Mouse (Mus musculus): ENCODE results near the gene Tmem131l.
"Not testable (repeated sequence)": the region's sequence is repeated elsewhere in the genome, so short reads cannot be mapped to it uniquely, and the experiment has no call there.

The Tmem131l gene

DNA sequence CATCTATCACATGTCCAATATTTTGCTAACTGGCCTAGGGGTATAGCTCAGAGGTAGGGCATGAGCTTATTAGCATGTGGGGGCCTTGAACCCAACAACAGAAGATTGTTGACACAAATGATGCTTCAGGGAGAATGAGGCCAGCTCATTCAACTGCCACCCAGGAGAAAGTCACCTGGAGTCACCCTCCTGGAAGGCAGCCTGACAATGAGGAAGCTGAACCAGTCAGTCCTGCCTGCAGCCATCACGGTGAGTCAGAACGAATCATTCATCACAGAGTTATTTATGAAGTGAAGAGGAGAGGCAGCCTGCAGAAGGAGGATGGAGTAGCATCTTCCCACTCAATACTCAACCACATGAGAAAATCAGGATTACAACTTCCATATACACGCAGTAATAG lies 124.9 kb downstream of the Tmem131l start:
- DNase-seq (ENCODE audit: low read depth): peak; percentile 67

DNA sequence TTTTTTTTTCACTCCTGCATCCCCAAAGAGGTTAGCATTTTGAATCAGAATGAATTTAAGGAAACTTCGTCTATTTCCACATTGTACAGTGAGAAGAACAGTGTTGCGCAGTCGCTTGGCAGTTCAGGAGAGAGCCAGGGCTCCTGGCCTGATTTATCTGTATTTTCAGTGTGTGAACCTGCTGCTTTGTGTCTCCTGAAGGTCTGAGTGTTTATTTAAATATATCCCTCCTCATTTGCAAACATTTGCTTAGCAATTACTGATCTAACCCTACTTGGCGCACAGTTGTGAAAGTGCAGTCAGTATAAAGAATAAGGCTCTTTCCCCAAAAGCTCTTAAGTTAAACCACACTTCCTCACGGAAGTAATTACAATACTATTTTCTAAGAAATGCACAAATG lies 129.3 kb downstream of the Tmem131l start:
- DNase-seq (ENCODE audit: low read depth): no peak

DNA sequence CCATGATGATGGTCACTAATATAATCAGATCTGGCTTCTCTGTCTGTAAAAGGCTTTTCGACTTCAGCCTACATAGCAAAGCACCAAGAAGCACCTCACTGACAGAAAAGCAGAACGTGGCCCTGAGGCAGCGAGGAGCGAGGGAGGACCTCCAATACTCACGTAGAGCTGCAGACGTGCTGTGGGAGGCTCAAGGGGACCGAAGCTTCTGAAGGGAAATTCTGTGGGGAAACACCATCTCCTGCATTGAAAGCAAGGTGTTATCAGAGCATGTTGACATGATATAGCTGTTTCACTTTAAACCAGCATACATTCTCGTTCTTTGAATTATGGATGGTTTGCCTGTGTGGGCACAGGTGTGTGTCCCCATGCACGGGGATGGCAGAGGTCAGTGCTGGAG lies 133.8 kb downstream of the Tmem131l start:
- no peak for DNase-seq (ENCODE audit: low read depth)

DNA sequence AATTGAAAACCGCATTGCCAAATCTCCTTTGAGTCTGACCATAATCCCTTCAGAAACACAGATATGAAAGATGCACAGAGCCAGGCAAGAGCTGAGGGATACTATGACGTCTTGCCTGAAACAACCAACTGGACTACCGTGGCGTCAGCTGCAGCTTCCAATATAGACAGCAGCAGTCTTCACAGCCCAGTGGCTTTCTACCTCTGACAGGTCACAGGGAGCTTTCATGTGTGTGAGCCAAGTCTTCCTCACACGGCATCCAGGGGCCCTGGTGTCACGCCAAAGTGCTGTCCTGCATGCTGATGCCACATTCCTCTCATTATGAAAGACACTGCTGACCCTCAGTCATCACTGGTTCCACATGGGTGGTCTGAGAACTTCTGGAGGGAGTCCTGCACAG lies 134.8 kb downstream of the Tmem131l start:
- no peak for DNase-seq (ENCODE audit: low read depth)

DNA sequence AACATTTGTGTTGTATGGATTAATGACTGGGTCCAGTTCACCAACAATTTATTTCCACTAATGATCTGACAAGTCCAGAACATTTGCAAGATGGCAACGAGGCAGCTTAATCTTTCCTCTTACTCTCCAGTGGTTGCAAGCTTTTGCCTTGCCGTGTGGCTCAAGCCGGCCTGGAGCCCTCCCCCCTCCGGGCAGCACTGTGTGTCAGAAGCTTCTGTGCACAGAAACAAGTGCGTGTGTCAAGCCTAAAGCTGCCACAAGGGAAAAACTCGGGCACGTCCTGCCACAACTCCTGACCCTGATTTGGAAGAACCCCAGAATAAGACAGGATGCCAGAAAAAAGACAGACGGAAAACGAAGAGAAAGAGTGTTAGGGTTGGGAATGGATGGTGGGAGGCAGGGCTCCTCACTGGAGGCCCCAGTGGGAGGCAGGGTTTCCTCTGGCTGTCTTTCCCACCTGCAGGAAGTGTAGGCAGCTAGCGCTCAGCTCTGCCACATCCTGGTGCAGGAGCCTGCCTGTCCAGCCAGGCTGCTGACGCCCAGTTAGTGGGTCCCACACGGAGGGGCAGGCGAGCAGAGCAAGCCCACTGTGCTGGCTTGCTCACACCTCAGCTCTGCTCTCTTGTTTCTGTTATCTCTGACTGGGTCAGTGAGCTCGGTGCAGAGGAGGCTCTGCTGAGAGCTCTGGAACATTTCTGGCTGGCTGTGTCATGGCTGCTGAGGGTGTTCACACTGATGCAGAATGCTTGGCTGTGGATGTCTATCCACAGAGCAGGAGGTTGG lies 135.6 kb downstream of the Tmem131l start:
- no peak for DNase-seq (ENCODE audit: low read depth)

DNA sequence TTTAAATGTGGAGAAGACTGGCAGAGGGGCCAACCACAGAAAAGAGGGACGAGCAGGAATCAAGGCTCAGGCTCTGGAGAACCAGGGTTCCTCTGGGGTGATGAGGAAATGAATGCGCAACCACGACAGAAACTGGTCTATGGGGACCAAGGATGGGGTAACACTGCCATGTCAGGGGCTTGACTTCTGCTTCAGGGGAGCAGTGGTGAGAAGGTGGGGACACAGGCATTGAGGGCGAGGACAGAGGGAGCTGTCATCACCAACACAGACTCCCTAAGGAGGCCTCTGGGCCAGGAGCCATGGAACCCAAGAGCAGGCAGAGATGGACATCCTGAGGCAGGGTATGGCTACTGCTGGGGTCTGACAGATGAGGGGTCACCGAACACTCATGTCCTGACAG lies 137.0 kb downstream of the Tmem131l start:
- no peak for DNase-seq (ENCODE audit: low read depth)

DNA sequence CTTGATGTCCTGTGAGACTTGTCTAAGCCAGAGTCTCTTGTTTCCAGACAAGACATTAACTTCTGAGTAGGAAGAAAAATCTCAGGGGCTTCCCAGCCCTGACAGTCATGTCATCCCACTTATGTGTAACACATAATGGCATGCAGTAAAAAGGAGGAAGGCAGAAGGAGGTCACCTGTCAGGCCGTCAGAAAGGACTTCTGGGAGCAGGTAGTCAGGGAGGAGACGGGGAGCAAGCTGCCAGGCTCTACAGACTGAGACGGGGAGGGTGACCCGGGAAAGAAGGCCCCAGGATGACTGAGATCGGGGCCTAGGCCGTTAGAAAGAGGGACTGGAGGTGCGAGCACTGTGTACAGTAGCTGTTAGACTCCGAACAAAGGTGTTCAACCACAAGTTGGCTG lies 137.5 kb downstream of the Tmem131l start:
- DNase-seq (ENCODE audit: low read depth): no peak

DNA sequence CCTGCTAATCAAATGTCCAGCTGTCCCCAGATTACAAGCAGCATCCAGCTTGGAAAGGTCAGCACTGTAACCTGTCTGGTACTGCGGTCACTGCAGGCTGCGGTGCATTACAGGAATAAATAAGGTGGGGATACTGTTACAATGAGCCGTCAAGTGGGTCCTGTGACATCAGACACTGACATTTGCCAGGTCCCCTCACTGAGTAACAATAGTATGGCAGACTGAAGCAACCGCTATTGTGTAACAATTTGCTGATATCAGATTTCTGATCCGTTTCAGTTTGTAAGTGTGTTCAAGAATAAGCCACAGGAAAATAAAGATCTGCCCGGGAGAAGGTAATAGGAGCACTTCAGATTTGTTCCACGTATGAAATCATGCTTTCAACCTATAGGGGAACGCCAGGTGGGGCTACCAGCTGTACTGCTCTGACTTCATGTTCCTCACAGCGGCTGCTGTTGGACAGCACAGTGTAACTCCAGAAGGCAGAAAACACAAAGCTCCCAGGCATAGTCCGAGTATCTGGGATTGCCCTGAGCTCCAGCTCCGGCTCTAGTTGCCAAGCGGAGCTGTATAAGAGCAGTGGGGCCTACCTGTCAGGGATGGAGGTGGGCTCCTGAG lies 139.1 kb downstream of the Tmem131l start:
- DNase-seq (ENCODE audit: low read depth): no peak

DNA sequence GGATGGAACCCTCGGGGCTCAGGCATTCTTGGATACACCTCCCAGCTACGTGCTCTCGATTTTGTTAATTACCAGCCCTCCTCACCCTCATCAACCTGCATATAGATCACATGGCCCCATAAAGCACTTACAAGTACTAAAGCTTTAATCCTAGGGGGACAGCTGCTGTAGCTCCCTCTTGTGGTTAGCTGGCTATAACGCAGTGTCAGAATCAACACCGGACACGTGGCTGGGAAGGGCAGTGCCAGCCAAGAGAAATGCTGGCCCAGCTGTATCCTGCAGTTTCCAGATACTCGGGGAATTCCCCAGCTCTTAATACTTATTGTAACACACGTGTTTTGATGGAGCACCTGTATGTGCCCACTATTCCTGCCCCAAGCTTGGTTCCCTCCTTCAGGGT lies 140.4 kb downstream of the Tmem131l start:
- DNase-seq (ENCODE audit: low read depth): peak; percentile 85

DNA sequence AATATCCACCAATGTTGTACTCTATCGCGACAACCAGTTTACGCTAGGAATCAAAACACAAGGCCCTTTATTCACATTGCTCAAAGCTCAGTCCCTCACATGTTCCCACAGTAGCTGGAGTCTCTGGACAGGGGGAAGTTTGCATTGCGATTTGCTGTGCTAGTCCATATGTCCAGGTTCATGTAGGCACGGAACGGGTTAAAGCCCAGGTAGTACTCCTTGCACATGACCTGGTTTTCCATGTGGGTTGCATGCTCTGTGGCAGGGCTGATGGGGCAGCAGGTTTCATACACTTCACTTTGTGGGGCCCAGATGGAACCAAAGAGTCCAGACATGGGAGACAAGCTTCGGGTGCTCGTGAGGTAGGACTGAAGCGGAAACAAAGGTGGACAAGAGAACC lies 141.7 kb downstream of the Tmem131l start:
- no peak for DNase-seq (ENCODE audit: low read depth)

DNA sequence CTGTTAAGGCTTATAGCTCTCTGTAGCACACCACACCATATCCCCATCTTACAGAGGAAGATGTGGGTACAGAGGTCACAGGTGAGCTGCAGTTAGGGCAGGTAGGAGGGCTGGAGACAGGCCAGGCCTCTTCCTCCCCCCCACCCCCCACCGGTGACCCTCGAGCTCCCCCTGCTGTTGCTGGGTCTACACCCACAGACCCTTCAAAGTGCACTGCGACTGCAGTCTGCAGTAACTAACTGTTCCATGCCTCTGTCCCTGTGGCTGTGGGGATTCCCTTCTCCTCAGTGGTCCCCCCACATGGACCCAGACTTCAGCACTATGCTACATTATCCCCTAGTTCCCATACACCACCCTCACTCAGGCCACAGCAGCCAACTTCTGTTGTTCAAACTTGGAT lies 144.2 kb downstream of the Tmem131l start:
- DNase-seq (ENCODE audit: low read depth): peak; percentile 42

DNA sequence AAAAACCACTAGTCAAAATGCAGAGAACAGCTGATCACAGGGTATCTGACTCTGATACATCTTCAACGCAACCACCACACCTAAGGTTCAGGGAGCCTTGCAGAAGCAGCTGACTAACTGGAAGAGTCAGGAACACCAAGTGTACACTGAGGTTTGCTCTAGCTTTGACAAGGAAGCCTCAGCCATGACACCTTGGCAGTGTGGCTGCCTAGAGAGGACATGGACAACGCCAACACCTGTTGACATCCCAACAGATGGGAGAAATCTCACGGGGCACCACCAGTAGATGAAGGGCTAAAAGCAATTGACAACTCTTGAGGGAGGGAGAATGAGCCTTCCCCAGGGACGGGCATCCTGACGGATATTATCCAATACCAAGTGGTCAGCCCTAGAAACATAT lies 144.9 kb downstream of the Tmem131l start:
- no peak for DNase-seq (ENCODE audit: low read depth)

DNA sequence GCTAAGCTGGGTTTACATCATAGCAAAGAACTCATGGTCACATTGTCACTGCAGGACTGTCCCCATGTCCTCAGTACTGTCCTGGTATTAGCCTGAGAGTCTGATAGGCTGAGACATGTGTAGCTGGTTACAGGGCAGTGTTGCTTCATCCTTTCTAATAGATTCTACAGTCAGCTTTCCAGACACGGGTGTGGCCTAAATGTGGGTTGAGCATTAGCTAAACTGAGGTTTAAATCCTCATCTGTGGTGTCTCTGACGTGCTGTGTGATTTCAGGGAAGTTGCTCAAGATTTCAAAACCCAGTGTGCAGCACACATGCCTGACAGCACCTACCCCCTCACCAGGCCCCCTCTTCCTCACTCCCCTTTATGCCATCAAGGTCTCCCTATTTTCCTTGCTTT lies 154.8 kb downstream of the Tmem131l start:
- peak; percentile 71 for DNase-seq (ENCODE audit: low read depth)

DNA sequence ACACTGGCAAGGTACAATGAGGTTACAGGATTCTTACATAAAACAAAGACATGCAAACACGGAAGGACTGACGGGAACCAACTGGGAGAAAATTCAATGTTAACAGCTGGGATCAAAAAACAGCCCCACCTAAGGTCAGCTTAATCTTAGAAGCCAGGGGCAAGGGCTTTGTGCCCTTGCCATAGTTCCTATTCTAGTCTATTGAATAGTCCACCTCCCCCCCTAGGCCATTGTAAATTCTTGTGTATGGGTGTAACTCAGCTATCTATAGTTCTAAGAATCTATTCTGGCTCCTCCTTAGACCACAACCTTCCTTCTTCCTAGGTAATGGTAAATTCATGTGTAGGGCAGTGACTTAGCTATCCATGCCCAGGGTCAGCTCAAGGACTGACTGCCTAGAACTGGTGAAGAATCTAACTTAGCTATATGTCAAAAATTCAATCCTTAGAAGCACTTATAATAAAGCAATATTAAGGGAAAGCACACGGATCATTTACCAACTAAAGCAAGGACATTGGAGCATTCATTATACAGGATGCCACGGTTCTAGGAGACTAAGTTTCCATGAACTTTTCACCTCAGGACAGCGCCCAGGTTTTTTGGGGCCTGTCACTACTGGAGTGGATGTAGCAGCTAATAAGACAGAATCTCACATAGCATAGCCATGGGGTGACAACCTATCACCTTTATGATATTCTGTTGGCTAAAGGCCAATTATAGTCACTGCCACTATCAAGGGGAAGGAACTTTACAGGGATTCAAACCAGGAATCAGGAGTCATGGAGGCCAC lies 160.5 kb downstream of the Tmem131l start:
- not testable (repeated sequence) for DNase-seq (ENCODE audit: low read depth)

DNA sequence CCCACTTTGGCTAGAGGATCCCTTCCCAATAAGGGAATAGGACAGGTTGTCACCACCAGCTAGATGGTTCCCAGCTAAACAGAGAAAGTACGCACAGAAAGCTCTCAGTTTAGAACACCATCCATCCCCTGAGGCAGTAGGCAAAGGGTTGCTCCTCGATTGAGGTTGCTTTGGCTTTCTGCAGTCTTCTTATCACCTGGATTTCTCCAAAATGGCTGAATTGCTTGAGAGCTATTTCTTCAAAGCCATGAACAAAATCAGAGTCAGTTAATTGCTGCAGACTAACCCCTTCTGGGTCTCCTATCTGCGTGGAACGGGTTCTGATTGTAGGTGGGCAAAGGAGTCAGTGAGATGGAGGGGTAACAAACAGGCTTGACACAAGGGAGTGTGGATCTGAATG lies 161.2 kb downstream of the Tmem131l start:
- DNase-seq (ENCODE audit: low read depth): no peak

DNA sequence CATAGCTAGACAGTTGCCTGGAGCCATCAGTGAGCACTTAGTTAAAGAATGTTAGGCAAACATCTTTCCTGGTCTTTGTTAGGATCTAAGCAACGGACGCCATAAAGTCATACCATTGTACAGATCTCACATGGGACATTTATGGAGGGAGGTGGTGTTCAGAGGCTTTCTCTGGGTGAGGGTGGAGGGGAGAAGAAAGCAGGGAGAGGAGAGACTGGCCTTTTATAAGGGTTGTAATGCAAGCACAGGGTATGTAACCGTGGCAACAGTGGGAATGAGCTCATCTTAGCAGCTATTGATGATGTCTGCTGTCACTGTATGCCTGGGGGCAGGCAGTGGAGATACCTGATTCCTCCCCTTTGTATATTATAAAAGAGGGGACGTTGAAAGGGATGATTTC lies 163.7 kb downstream of the Tmem131l start:
- no peak for DNase-seq (ENCODE audit: low read depth)

DNA sequence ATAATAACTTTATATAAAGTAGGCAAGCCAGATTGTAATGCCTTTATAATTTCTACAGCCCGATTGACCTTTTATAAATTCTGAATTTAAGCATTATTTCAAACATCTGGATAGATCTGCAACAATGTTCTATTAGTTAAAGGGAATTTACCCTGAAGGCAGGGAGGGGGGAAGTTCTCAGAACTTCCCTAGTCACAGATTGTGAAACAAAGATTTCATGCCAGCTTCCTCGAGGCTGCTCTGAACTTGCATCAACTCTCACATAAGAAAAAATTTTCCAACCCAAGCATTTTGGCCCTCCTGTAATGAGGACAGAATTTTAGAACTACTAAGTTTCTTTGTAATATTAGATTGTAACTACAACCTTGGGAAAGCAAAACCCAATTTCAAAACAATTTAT lies 164.9 kb downstream of the Tmem131l start:
- peak; percentile 67 for DNase-seq (ENCODE audit: low read depth)

DNA sequence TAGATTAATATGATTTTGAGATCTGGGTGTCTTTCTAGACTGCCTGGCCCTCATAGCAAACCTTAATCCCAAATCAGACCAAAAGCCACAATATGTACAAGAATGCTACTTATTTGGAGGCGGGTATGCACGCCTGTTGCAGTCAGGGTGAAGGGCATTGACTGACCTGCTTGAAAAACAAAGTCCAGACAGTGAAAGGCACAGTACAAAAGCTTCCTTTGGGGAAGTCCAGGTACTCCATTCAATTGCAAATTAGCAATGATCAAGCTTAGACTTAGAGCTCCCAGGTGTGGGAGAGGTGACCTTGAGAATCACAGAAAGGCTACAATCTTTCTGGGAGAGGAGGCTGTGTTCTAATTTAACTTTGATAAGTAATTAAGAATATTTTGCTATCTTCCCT lies 167.1 kb downstream of the Tmem131l start:
- DNase-seq (ENCODE audit: low read depth): not testable (repeated sequence)

DNA sequence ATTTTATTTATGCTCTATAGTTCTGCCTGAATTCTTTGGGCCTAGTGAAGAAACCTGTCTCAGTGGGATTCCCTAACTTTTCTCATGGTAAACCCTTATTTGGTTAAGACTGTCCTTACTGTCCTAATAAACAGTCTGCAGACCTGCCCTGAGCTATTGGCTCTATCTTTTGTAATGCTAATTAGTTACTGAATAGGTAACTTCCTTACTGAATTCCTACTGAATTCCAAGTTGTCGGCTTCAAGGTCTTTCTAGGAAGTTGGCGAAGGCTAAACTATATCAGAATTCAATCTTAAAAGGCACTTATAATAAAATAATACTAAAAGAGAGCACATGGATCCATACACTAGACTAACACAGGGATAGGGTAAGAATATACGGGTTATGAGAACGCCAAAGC lies 168.0 kb downstream of the Tmem131l start:
- not testable (repeated sequence) for DNase-seq (ENCODE audit: low read depth)

DNA sequence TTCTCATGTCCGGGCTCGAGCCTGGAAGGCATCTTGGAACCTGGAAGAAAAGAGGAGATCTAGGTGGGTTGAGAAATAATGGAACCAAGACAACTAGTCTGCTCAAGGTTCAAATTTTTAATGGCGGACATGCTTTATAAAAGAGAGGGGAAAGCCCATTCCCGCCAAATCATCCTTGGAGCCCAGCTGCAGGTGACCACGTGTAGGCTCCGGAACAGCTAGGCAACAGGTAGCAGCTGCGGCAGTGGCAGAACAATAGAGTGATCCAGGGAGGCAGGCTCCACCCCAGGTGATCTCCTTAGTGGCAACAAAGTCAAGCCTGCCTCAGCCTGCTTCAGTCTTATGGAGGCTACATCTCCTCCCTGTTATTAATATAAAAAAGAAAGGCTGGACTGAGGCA lies 168.4 kb downstream of the Tmem131l start:
- DNase-seq (ENCODE audit: low read depth): not testable (repeated sequence)

DNA sequence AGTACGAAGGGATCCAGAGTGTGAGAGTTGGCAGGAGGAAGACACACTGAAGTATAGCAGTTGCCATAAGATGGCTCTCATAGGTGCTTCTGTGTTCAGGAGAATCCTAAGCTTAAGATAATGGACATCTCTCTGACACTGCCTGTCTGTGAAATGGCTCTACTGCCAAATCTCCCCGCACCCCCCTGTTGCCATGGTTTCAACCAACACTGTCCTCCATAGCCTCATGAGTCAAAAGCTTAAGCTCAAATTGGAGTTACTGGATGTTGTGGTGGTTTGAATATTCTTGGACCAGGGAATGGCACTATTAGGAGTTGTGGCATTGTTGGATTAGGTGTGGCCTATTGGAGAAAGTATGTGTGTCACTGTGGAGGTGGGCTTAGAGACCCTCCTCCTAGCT lies 170.2 kb downstream of the Tmem131l start:
- DNase-seq (ENCODE audit: low read depth): no peak

DNA sequence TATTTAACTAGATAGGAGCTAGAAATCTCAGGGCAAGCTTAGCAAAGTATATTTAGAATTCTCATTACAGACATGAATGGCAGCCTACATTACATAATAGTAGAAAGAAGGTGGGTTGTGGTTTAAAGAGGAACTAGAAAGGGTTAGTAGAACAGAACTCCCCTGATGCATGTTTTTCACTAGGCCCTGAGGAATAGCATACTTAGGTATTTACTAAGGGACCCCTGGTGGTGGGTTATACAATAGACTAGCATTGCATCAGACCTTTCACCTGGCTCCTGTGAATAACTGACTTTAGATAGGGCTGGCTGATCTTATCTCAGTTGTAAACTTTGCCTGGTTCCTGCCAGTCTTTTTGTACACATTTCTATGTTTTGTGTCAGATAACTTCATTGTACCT lies 172.9 kb downstream of the Tmem131l start:
- not testable (repeated sequence) for DNase-seq (ENCODE audit: low read depth)

DNA sequence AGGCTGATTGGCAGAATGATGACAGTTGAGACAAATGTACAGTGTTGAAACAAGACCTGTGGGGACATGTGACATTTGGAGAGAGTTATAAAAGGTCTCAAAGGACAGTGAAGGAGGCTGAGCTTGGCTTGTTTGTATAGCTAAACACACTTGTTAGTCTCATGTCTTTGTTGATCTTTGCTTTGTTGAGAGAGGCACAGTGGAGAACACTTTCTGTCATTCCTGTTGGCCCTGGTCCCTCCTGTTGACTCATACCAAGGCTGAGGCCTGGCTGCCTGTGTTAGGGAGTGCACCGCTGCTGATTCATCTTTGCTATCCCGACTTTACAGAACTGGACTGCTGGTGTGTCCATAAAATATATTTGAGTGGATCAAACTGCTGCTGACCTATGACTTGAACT lies 174.8 kb downstream of the Tmem131l start:
- peak; percentile 62 for DNase-seq (ENCODE audit: low read depth)
